Mouse (Mus musculus) B cell, adult 2 months (primary cell): ENCODE measurements at regions not wholly inside any gene's neighbourhood (a gene's known extent, or its start where the extent isn't known, plus 50 kb on each side); places are given as distances from the start of the nearest gene placed in this dataset.

ENCODE experiments used
- DNase-seq, 2 experiments: peaks; one replicate each; pipeline ENCODE4 v3.0.0; 2022

GRCm38 (mm10) chr4:22699561-22699960 is 211.4 kb upstream of the Pou3f2 start:
- no peak for DNase-seq

- no peak for DNase-seq
Measured at GRCm38 (mm10) chr4:22667733-22668381, 179.7 kb upstream of the Pou3f2 start.

- DNase-seq, result no peak
Measured at GRCm38 (mm10) chr4:22645616-22646015, 157.4 kb upstream of the Pou3f2 start.

DNA sequence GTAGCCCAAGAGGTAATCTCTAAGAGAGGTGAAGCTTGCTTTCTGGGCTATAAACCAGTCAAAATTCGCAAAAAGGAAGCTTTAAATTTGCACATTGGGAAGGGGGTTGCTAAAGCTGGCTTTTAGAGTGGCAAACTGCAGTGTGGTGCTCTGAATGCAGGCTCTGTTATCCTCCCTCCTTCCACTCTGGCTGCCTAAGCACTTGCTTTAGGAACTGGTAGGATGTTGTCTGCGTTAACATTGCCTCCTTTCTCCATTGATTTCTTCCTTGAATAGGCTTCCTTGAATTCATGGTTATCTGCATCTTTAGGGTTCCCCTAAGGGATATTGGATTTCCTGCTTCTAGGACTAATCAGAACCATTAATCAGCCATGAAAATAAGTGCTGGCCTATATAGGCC is 120.8 kb upstream of the Pou3f2 start:
- DNase-seq, result no peak

- peak in 1 of 2 experiments; percentile 1 for DNase-seq
Measured at GRCm38 (mm10) chr4:22602164-22602563, 114.0 kb upstream of the Pou3f2 start.

GRCm38 (mm10) chr4:22587162-22587561 is 99.0 kb upstream of the Pou3f2 start:
- no peak for DNase-seq

DNA sequence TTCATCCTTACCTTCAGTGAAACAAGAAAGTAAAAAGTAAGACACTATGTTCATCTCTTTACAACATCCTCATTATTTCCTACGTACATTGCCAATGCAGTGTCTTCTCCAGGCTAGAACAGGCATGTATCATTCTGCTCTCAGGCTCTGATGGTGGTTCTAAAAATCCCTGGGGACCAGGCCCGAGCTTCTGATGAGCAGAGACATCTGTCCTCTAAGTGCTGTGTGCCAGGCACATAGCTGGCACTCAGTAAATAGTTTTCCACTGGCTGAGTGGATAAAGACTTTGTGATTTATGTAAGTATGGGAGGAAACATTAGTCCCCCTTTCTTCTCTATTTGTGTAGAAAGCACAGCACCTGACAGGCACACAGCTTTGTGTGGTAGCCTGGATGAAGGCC is 77.8 kb upstream of the Pou3f2 start:
- DNase-seq, result no peak

DNA sequence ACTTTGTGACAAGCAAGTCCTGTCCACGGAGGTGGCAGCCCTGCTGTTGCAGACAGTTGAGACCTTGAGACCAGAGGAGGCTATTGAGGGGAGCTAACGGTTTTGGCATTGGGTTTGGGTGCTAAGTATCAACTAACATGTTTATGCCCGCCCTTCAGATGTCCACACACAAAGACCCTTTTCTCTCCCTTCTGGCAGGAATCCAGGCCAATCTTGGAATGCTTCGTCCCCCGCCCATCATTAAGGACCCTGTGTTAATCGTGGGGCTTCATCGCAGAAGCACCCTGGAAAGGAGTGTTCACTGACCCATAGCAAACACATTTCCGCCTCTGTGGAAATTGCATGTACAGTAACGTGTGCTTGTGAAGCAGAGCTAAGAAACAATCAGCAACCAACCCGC is 76.4 kb upstream of the Pou3f2 start:
- DNase-seq, result no peak
